Mouse (Mus musculus): ENCODE results near the gene Txn2. TPM values are rescaled to one million over a fixed set of nuclear protein-coding genes. Genes with fewer than 3 reads are reported as not detected.
"Not testable (repeated sequence)": the region's sequence is repeated elsewhere in the genome, so short reads cannot be mapped to it uniquely, and the experiment has no call there.

The Txn2 gene
- polyA plus RNA-seq, 1 experiment from 2014 or later = 259 TPM

DNA sequence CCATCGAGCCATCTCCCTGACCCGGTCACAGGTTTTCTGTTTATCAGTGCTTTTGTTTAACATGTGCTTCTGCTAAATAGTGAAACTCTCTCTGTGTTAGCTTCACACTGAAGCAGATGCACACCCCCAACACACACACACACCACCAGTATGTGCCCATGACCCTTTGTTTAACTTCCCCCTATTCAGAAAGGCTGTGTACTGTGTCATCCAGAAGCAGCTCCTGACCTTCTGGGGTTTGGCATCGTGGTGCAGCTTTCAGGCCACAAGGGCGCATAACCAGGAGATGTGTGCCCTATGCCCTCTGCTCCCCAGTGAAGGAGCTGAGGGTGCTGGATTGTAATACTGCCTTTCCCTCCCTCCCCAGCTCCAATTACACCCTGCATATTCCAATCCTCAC, 54.5 kb downstream of the Txn2 start:
- no peaks in the 10 kb centered on the region for H3K27me3 ChIP-seq (replicated peaks)
- 40% methylated on average over 4 of the region's 4 CpGs for WGBS
- H3K36me3 ChIP-seq = no peaks in the 10 kb centered on the region
- ATAC-seq (ENCODE audit: insufficient read depth, low FRiP score, low read depth) = no peak
- no peak overlapping the region for H3K27ac ChIP-seq
- H3K9me3 ChIP-seq = no peaks in the 10 kb centered on the region
- H3K4me1 ChIP-seq = peaks cover 11% of the 10 kb centered on the region
- H3K4me2 ChIP-seq = no peak overlapping the region
- no peak overlapping the region for H3K4me3 ChIP-seq (replicated peaks)
- no peak overlapping the region for H3K9ac ChIP-seq

DNA sequence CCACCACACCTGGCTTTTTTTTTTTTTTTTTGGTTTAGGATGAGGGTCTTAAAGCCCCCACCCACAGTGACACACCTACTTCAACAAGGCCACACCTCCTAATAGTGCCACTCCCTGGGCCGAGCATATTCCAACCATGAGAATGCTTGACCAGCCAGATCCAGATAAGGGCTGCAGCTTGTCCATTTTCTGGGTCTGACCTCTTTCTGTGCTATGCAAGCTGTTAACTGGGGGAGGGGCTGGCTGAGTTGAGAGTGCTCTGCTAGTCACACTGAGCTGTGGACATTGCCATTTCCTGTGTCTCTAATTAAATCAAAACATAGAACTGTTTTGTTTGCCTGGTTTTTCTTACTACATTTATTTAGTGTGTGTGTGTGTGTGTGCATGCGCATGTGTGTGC, 55.2 kb downstream of the Txn2 start:
- no peak overlapping the region for H3K4me3 ChIP-seq (replicated peaks)
- peaks cover 11% of the 10 kb centered on the region for H3K4me1 ChIP-seq
- WGBS = 57% methylated on average over 2 of the region's 2 CpGs
- H3K27me3 ChIP-seq (replicated peaks) = no peaks in the 10 kb centered on the region
- H3K9me3 ChIP-seq = no peaks in the 10 kb centered on the region
- ATAC-seq (ENCODE audit: insufficient read depth, low FRiP score, low read depth) = no peak
- H3K27ac ChIP-seq = no peak overlapping the region
- H3K9ac ChIP-seq = no peak overlapping the region
- no peak overlapping the region for H3K4me2 ChIP-seq
- H3K36me3 ChIP-seq = no peaks in the 10 kb centered on the region

DNA sequence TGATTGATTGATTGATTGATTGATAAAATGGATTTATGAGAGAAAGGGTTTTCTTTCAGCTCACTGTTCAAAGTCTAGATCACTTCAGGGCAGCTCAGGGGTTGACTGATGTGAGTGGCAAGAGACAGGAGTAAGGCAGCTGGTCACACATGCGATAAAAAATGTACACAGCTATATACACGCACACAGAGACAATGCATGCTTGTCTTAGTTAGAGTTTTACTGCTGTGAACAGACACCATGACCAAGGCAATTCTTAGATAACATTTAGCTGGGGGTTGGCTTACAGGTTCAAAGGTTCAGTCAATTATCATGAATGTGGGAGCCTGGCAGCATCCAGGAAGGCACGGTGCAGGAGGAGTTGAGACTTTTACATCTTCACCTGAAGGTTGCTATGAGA, 55.8 kb downstream of the Txn2 start:
- 74% methylated on average over 3 of the region's 3 CpGs for WGBS
- Histone ChIP-seq H3K4me2 (no peak overlapping the region), H3K4me3 (replicated peaks) (no peak overlapping the region), H3K27ac (no peak overlapping the region), H3K9ac (no peak overlapping the region), H3K36me3 (no peaks in the 10 kb centered on the region), H3K9me3 (no peaks in the 10 kb centered on the region), H3K27me3 (replicated peaks) (no peaks in the 10 kb centered on the region), H3K4me1 (peaks cover 11% of the 10 kb centered on the region)
- ATAC-seq (ENCODE audit: insufficient read depth, low FRiP score, low read depth) = no peak

DNA sequence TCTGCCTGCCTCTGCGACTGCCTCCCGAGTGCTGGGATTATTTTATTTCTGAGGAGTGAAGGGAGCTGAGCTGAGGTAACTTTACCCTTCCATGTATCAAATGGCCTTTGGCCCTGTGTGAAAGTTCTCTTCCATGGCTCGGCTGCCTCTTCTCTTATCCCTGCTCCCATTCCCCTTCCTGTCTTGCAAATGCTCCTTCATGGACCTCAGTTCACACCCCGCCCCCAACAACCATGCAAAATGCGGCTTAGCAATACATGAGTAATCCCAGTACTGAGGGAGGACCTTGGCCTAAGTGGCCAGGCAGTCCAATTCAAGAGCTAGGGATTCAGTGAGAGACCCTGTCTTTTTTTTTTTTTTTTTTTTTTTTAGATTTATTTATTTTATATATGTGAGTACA, 60.5 kb downstream of the Txn2 start:
- ATAC-seq (ENCODE audit: insufficient read depth, low FRiP score, low read depth) = no peak
- Histone ChIP-seq H3K4me3 (replicated peaks) (no peak overlapping the region), H3K9ac (no peak overlapping the region), H3K36me3 (no peaks in the 10 kb centered on the region), H3K27me3 (replicated peaks) (no peaks in the 10 kb centered on the region), H3K4me1 (peaks cover 2% of the 10 kb centered on the region; the same call in 1 of the 2 replicates), H3K4me2 (no peak overlapping the region), H3K9me3 (no peaks in the 10 kb centered on the region), H3K27ac (no peak overlapping the region)
- 88% methylated on average over 5 of the region's 5 CpGs for WGBS

DNA sequence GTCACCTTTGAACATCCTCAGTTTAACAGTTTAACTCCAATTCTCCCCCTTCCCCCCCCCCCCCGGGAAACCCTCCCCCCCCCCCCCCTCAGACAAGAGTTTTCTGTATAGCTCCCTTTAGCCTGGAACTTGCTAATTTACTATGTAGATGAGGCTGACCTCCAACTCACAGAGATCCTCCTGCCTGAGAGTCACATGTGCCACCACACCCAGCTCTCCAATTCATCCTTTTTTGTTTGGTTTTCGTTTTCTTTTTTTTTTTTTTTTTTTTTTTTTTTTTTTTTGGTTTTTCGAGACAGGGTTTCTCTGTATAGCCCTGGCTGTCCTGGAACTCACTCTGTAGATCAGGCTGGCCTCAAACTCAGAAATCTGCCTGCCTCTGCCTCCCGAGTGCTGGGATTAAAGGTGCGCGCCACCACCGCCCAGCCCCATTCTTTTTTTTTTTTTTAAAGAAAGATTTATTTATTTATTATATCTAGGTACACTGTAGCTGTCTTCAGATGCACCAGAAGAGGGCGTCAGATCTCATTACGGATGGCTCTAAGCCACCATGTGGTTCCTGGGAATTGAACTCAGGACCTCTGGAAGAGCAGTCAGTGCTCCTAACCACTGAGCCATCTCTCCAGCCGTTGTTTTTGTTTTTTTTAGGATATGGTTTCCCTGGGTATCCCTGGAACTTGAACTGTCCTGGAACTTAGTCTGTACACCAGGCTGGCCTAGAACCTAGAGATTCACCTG, 61.4 kb downstream of the Txn2 start:
- not testable (repeated sequence) for H3K9ac ChIP-seq; H3K4me1 ChIP-seq; H3K4me3 ChIP-seq (replicated peaks); H3K27ac ChIP-seq; H3K4me2 ChIP-seq; ATAC-seq (ENCODE audit: insufficient read depth, low FRiP score, low read depth); H3K27me3 ChIP-seq (replicated peaks); H3K9me3 ChIP-seq; H3K36me3 ChIP-seq
- WGBS = 82% methylated on average over 8 of the region's 10 CpGs

DNA sequence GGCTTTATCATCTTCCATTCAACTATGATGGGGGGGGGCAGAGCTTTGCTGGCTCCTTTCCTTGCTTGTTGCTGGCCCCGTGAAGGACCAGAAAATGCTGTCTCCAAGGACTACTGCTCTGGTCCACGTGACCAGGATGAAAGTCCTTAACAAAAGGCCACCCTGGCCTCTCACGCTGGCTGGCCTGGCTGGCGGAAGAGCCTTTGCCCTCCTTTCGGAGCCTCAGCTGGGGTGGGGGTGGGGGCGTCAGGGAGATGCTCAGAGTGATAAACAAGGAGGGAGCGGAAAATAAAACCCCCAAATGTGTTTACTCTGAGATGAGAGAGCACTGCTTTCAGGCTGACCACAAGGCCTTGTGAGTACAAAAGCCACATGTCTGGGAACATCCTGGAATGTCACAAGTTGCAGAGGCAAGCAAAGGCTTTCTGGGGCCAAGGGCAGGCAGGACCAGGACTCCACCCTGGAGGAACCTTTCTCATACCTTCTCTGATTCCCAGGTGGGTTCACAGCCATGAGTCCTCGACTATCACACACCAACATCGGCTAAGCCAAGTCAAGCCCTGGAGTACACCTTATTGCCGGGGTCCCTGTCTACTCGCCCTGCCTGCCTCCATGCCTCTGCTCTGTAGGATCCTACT, 62.1 kb downstream of the Txn2 start:
- no peak overlapping the region for H3K4me3 ChIP-seq (replicated peaks)
- no peak overlapping the region for H3K4me2 ChIP-seq
- H3K27me3 ChIP-seq (replicated peaks) = no peaks in the 10 kb centered on the region
- H3K36me3 ChIP-seq = no peaks in the 10 kb centered on the region
- no peak overlapping the region for H3K9ac ChIP-seq
- WGBS = 47% methylated on average over 11 of the region's 11 CpGs
- no peaks in the 10 kb centered on the region for H3K9me3 ChIP-seq
- H3K4me1 ChIP-seq = peaks cover 2% of the 10 kb centered on the region; the same call in 1 of the 2 replicates
- peak overlapping the region; percentile 54; the same call in 1 of the 2 replicates for H3K27ac ChIP-seq
- ATAC-seq (ENCODE audit: insufficient read depth, low FRiP score, low read depth) = peak; percentile 14; the same call in 1 of the 2 replicates

Other genes with a start within 250 kb of the Txn2 start
- 0.17 and 0.51 TPM in 2 replicates for gene Apol7e, start 230.1 kb downstream of the Txn2 start, polyA plus RNA-seq (2015; fragmentation: Nextera tagmentation; extraction: Ambion mirVana)
- gene Apol9b, start 200.0 kb downstream of the Txn2 start, polyA plus RNA-seq (2015; fragmentation: Nextera tagmentation; extraction: Ambion mirVana) = 0.13 TPM in 1 of 2 replicates, not detected in the other
- 0.75 and 1.7 TPM in 2 replicates for gene Apol8, start 172.0 kb downstream of the Txn2 start, polyA plus RNA-seq (2015; fragmentation: Nextera tagmentation; extraction: Ambion mirVana)
- gene Myh9, start 86.8 kb downstream of the Txn2 start, polyA plus RNA-seq (2015; fragmentation: Nextera tagmentation; extraction: Ambion mirVana) = 57.0 TPM in 2 replicates
- 3.1 and 3.7 TPM in 2 replicates for gene Foxred2, start 27.7 kb upstream of the Txn2 start, polyA plus RNA-seq (2015; fragmentation: Nextera tagmentation; extraction: Ambion mirVana)
- gene Eif3d, start 41.8 kb upstream of the Txn2 start, polyA plus RNA-seq (2015; fragmentation: Nextera tagmentation; extraction: Ambion mirVana) = 193 and 199 TPM in 2 replicates
- gene Cacng2, start 191.0 kb upstream of the Txn2 start, polyA plus RNA-seq (2015; fragmentation: Nextera tagmentation; extraction: Ambion mirVana) = 0.12 and 0.13 TPM in 2 replicates
- 64.6 and 70.7 TPM in 2 replicates for gene Ift27, start 245.1 kb upstream of the Txn2 start, polyA plus RNA-seq (2015; fragmentation: Nextera tagmentation; extraction: Ambion mirVana)

All from stomach, embryonic 15.5 days (tissue).